In genomic region chr1:37996877-37997484, GRCm38 (mm10) we compare ENCODE assay signal across 8 mouse cellular contexts. TPM values are rescaled to one million over a fixed set of nuclear protein-coding genes. Genes with fewer than 3 reads are reported as not detected.
DNase-seq lines count a peak whose midpoint lies in the region; ATAC-seq lines count a peak whose summit lies in the region.

No protein-coding gene starts in this region.

- peaks cover 16% of the 10 kb centered on the region for H3K4me1 ChIP-seq in hindbrain, embryonic 12.5 days

- H3K36me3 ChIP-seq in hindbrain, embryonic 12.5 days, result peaks cover 34% of the 10 kb centered on the region

- no peaks in the 10 kb centered on the region for H3K27me3 ChIP-seq in hindbrain, embryonic 12.5 days

- H3K27ac ChIP-seq in hindbrain, embryonic 12.5 days, result peak overlapping the region; percentile 93

- H3K4me2 ChIP-seq in hindbrain, embryonic 12.5 days (replicated peaks), result peak overlapping the region; percentile 74

- peak overlapping the region; percentile 97 for H3K9ac ChIP-seq in hindbrain, embryonic 12.5 days

- H3K9me3 ChIP-seq in hindbrain, embryonic 12.5 days (replicated peaks), result no peaks in the 10 kb centered on the region

- under 1% methylated on average over 42 of the region's 42 CpGs for WGBS in hindbrain, embryonic 12.5 days

- peak overlapping the region; percentile 86 for H3K4me3 ChIP-seq in hindbrain, embryonic 12.5 days

- peak; percentile 99 for DNase-seq in NIH3T3 (ENCODE audit: low read depth)
- peak; percentile 97 to 98 for DNase-seq in cerebellum, postnatal 10 days
- DNase-seq in frontal cortex, postnatal 10 days (ENCODE audit: low spot score in 2 of 2), result peak; percentile 98
- peak; percentile 98 to 99 for DNase-seq in layer of hippocampus, postnatal 14 days (ENCODE audit: low spot score in 2 of 2)
- DNase-seq in lung, postnatal 14 days, result peak; percentile 97
- peak; percentile 96 for DNase-seq in retina, adult 2 months (ENCODE audit: low read depth, low spot score)
- peak; percentile 95 to 99 for DNase-seq in thymus, postnatal 36 days

- peak; percentile 95 for ATAC-seq in hindbrain, embryonic 12.5 days (ENCODE audit: low FRiP score)

RNA-seq across cellular contexts. Expression of gene Txndc9, which starts 0.7 kb away (rescaled TPM):
- polyA plus RNA-seq in hindbrain, embryonic 12.5 days (2016; fragmentation: Nextera tagmentation; extraction: Ambion mirVana), result 155 and 161 TPM in 2 replicates
- 10 to 100 TPM; 57.9 to 64.9 TPM for total RNA-seq in layer of hippocampus, postnatal 14 days (2021)

RNA-seq across cellular contexts. Expression of gene Eif5b, which starts 0.8 kb away (rescaled TPM):
- 31.3 and 34.0 TPM in 2 replicates for polyA plus RNA-seq in hindbrain, embryonic 12.5 days (2016; fragmentation: Nextera tagmentation; extraction: Ambion mirVana)
- 10 to 100 TPM; 36.6 to 39.9 TPM for total RNA-seq in layer of hippocampus, postnatal 14 days (2021)

RNA-seq across cellular contexts. Expression of gene Lyg1, which starts 39.4 kb away (rescaled TPM):
- not detected in 2 replicates for polyA plus RNA-seq in hindbrain, embryonic 12.5 days (2016; fragmentation: Nextera tagmentation; extraction: Ambion mirVana)
- not detected for total RNA-seq in layer of hippocampus, postnatal 14 days (2021)

Comparison
In these comparisons a context has a peak if more than half of its experiments do, and no peak if none do; other contexts are left out.
1. Peak in every context shown above with its lines: DNase-seq, ATAC-seq, H3K4me3 ChIP-seq and H3K27ac ChIP-seq.